23 mouse cellular contexts compared by ENCODE assay signal in genomic region chr10:98868351-98868908, GRCm38 (mm10).
"Had no signal": no experiment of that assay in that cellular context is flagged by ENCODE, and none has a peak within 500 bp of the region (broad histone marks: within the 10 kb centered on the region; RNA-seq: fewer than 3 reads in every experiment).

No protein-coding gene starts in this region.

- ATAC-seq: forebrain, postnatal 0 days; hindbrain, postnatal 0 days; liver, embryonic 12.5 days had no signal

- H3K4me2 ChIP-seq: heart, embryonic 11.5 days; heart, embryonic 13.5 days; heart, embryonic 15.5 days; hindbrain, embryonic 13.5 days; hindbrain, embryonic 15.5 days; limb, embryonic 13.5 days; limb, embryonic 15.5 days; liver, embryonic 12.5 days had no signal

- H3K4me1 ChIP-seq: heart, embryonic 15.5 days; hindbrain, embryonic 13.5 days; hindbrain, embryonic 15.5 days; limb, embryonic 15.5 days had no signal

- H3K27ac ChIP-seq: heart, adult 2 months; heart, embryonic 13.5 days; heart, embryonic 15.5 days; hindbrain, embryonic 13.5 days; hindbrain, embryonic 15.5 days; hindbrain, postnatal 0 days; layer of hippocampus, adult 2 months; limb, embryonic 13.5 days; limb, embryonic 15.5 days; liver, embryonic 12.5 days had no signal

- H3K36me3 ChIP-seq: heart, embryonic 13.5 days; heart, embryonic 15.5 days; hindbrain, embryonic 13.5 days; hindbrain, embryonic 15.5 days; limb, embryonic 13.5 days; limb, embryonic 15.5 days; liver, embryonic 12.5 days had no signal

- H3K9me3 ChIP-seq: heart, embryonic 13.5 days; heart, embryonic 15.5 days; hindbrain, embryonic 13.5 days; hindbrain, embryonic 15.5 days; limb, embryonic 13.5 days; limb, embryonic 15.5 days; liver, embryonic 12.5 days had no signal

- H3K4me3 ChIP-seq: heart, adult 2 months; heart, embryonic 13.5 days; heart, embryonic 15.5 days; hindbrain, embryonic 13.5 days; hindbrain, embryonic 15.5 days; layer of hippocampus, adult 2 months; limb, embryonic 13.5 days; limb, embryonic 15.5 days; liver, embryonic 12.5 days had no signal

- DNase-seq: forebrain, postnatal 0 days; gastrocnemius, postnatal 14 days; gastrocnemius, postnatal 36 days; heart, adult 11 months; heart, adult 2 months; heart, postnatal 14 days; heart, postnatal 36 days; kidney, adult 18-20 months; kidney, adult 8-10 months; kidney, postnatal 10 days; kidney, postnatal 25 days; kidney, postnatal 4 days; left cerebral cortex, postnatal 4 days had no signal

- H3K9ac ChIP-seq: forebrain, postnatal 0 days; heart, embryonic 13.5 days; heart, embryonic 15.5 days; hindbrain, embryonic 13.5 days; hindbrain, embryonic 15.5 days; limb, embryonic 13.5 days; limb, embryonic 15.5 days; liver, embryonic 12.5 days had no signal

- H3K27me3 ChIP-seq: heart, embryonic 13.5 days; heart, embryonic 15.5 days; hindbrain, embryonic 13.5 days; hindbrain, embryonic 15.5 days; limb, embryonic 13.5 days; limb, embryonic 15.5 days; liver, embryonic 12.5 days had no signal
